Mouse (Mus musculus): ENCODE measurements around the gene Ass1.

DNA sequence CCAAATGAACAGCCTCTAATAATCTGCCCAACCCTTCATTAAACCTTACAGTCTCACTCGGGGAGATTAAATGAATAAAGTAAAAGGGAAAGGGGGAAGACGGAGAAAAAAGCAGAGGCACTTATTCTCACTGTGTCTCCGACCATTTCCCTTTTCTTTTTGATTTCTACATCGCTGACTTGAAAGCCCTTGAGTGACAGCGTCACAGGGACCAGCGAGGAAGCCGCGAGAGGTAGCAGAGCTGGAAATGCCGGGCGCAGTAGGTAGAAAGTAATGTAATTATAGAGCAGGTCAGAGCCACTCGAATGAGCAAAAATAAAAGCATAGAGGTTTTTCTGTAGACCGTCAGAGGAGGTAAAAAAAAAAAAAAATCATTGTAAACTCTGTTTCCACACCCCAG is 46.5 kb downstream of the Ass1 start:
- TF ChIP-seq TAL1 (conservative IDR thresholded peaks at IDR 0.05; ENCODE audit: low read depth, low read length) (no peak), CTCF (IDR thresholded peaks at IDR 0.05; ENCODE audit: low read depth, low read length) (no peak)
